Mouse (Mus musculus) erythroblast, embryonic 14.5 days (primary cell): ENCODE data around the gene Inhbc. TPM values are rescaled to one million over a fixed set of nuclear protein-coding genes. Genes with fewer than 3 reads are reported as not detected.

Experiments used
- H3K27me3 ChIP-seq: 2 replicates; pipeline ENCODE4 v1.6.1; 2012; ENCODE audit warnings: inconsistent platforms; ENCODE audit not compliant: control insufficient read depth
- H3K36me3 ChIP-seq: 2 replicates; pipeline ENCODE4 v1.6.1; 2012; ENCODE audit warnings: mild to moderate bottlenecking, inconsistent platforms; ENCODE audit not compliant: control insufficient read depth
- H3K4me1 ChIP-seq: 2 replicates; pipeline ENCODE4 v1.6.1; 2012; ENCODE audit warnings: inconsistent platforms; ENCODE audit not compliant: control insufficient read depth
- H3K4me3 ChIP-seq: replicated peaks from 2 replicates; pipeline ENCODE3; 2012; ENCODE audit warnings: moderate library complexity, mild to moderate bottlenecking, inconsistent platforms
- H3K9me3 ChIP-seq: 2 replicates; pipeline ENCODE4 v1.6.1; 2012; ENCODE audit warnings: low read length, inconsistent platforms, mixed read lengths; ENCODE audit not compliant: control insufficient read depth
- GATA1 ChIP-seq: IDR thresholded peaks from 2 replicates; pipeline ENCODE4 v1.6.1; 2012; ENCODE audit warnings: low read length, inconsistent platforms, mixed read lengths
- TAL1 ChIP-seq: IDR thresholded peaks from 3 replicates; pipeline ENCODE4 v1.6.1; 2012; ENCODE audit warnings: low read length, inconsistent platforms, mixed read lengths
- polyA plus RNA-seq: library from polyadenylated mRNA; stranded (reverse); fragments of >175 nt; gene quantifications from 2 replicates; pipeline ENCODE4 v1.2.3, GENCODE M21; 2012

Gene Inhbc
- polyA plus RNA-seq, 1 experiment, result not detected

DNA sequence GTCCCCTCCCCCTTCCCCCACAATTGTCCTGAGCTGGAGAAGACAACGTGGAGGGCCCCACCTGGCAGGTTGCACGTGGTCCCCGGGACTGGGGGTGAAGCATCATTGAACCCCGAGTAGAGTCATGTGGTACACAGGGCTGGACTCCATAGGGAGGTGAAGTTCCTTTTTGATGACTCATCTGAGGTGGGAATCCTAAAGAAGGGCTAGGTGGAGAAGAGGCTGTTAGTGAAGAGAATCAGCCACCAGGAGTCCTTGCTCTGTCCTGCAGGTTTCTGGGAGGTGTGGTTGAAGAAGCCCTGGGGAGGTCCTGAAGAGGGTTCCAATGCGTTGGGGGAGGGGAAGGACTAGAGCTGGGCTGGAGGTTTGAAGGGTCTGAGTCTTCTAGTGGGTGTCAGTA, 33.3 kb downstream of the Inhbc start:
- Histone ChIP-seq H3K36me3 (no peaks in the 10 kb centered on the region), H3K4me3 (no peak overlapping the region), H3K4me1 (peaks cover 17% of the 10 kb centered on the region), H3K27me3 (peaks cover 61% of the 10 kb centered on the region), H3K9me3 (peaks cover 7% of the 10 kb centered on the region; the same call in 1 of the 2 replicates)
- TF ChIP-seq TAL1 (no peak), GATA1 (no peak)

DNA sequence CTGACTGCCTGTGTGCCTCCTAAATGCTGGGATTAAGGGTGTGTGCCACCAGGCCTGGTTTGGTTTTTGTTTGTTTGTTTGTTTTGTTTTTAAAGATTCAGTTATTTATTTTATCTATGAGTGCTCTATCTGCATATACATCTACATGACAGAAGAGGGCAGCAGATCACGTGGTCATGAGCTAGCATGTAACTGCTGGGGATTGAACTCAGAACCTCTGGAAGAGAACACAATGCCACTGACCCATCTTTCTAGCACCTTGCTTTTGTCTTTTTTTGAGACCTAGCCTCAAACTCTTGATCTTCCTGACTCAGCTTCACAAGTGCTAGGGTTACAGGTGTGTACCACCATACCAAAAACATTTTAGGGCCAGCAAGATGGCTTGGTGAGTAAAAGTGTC, 35.0 kb downstream of the Inhbc start:
- H3K4me3 ChIP-seq, result no peak overlapping the region
- no peaks in the 10 kb centered on the region; the same call in 1 of the 2 replicates for H3K36me3 ChIP-seq
- H3K27me3 ChIP-seq, result peaks cover 48% of the 10 kb centered on the region
- TF ChIP-seq TAL1 (no peak), GATA1 (no peak)
- peaks cover 22% of the 10 kb centered on the region for H3K4me1 ChIP-seq
- H3K9me3 ChIP-seq, result peaks cover 6% of the 10 kb centered on the region; the same call in 1 of the 2 replicates

- Histone ChIP-seq H3K4me1 (peaks cover 17% of the 10 kb centered on the region), H3K9me3 (peaks cover 6% of the 10 kb centered on the region; the same call in 1 of the 2 replicates), H3K4me3 (no peak overlapping the region), H3K27me3 (peaks cover 32% of the 10 kb centered on the region), H3K36me3 (peaks cover 10% of the 10 kb centered on the region)
- TF ChIP-seq GATA1 (no peak), TAL1 (no peak)
These were observed 37.1 kb downstream of the Inhbc start for GRCm38 (mm10) chr10:127333152-127333551.

DNA sequence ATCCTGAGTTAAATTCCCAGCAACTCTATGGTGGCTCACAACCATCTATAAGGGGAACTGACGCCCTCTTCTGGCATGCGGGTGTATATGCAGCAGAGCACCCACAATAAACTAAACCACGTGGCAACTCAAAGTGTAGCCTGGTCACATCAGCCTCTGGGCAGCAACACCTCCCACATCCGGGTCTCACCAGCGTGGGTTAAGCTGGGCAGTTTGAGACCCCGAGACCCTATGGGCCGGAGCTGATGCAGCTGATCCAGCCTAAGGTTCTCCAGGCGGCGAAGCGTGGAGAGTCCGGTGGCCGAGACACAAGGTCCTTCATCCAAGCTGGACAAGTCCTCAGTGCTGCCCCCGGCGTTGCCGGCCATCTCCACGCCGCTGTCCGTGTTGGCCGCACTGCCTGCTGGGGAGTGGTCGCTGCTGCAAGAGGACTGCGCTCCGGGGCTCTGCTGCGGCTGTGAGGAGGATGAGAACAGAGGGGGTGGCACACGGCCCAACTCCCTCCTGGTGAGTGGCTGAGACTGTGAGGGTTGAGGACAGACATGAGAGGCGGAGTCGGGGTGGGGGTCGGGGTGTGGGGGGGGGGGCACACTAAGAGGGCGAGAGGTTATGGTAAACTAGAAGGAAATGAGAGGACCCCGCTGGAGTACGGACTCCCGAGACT, 37.9 kb downstream of the Inhbc start:
- no peak for TF ChIP-seq GATA1
- no peak for TF ChIP-seq TAL1
- Histone ChIP-seq H3K36me3 (peaks cover 10% of the 10 kb centered on the region), H3K4me1 (peaks cover 17% of the 10 kb centered on the region), H3K27me3 (peaks cover 31% of the 10 kb centered on the region), H3K9me3 (peaks cover 6% of the 10 kb centered on the region; the same call in 1 of the 2 replicates), H3K4me3 (no peak overlapping the region)

DNA sequence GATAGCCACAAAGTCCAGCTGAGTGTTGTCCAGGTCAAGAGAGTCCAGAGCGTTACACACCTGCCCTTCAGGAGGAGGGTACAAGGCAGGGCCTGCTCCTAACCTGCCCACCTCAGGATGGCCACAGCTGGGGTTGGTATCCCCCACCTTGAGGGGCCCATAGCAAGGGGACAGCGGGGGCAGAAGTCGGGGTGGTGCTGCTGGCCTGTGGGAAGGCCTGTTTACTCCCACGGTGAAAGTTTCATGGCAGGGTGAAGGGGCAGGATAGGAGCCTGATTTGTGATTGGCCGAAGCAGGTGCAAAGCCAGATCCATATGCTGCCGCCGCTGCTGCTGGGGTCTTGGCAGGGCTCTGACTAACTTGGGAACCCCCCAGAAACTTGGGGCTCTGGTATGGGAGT, 40.0 kb downstream of the Inhbc start:
- Histone ChIP-seq H3K4me1 (peaks cover 35% of the 10 kb centered on the region), H3K27me3 (peaks cover 43% of the 10 kb centered on the region), H3K9me3 (peaks cover 6% of the 10 kb centered on the region; the same call in 1 of the 2 replicates), H3K36me3 (peaks cover 10% of the 10 kb centered on the region), H3K4me3 (no peak overlapping the region)
- TF ChIP-seq GATA1 (no peak), TAL1 (no peak)

GRCm38 (mm10) chr10:127327461-127328145, 42.6 kb downstream of the Inhbc start:
- no peak for TF ChIP-seq TAL1
- no peak for TF ChIP-seq GATA1
- H3K4me3 ChIP-seq, result no peak overlapping the region
- H3K36me3 ChIP-seq, result peaks cover 10% of the 10 kb centered on the region
- peaks cover 6% of the 10 kb centered on the region; the same call in 1 of the 2 replicates for H3K9me3 ChIP-seq
- H3K27me3 ChIP-seq, result peaks cover 52% of the 10 kb centered on the region
- peaks cover 54% of the 10 kb centered on the region for H3K4me1 ChIP-seq

DNA sequence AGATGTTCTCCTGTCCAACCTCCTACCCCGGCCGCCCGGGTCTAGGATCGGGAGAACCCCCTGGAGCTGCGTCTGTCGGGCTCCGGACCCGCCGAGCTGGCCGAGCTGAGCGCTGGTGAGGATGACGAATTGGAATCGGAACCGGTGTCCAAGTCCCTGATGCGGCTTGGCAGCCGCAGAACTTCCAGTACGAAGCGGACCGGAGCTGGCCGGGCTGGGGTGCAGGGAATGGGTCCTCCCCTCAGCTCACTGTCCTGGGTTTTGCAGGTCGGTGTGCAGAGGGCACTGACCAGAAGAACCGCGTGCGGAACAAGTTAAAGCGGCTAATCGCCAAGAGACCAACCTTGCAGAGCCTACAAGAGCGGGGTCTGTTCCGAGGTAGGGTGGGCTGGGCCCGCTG, 43.4 kb downstream of the Inhbc start:
- peak overlapping the region; percentile 68 for H3K4me3 ChIP-seq
- TF ChIP-seq TAL1 (no peak), GATA1 (no peak)
- H3K4me1 ChIP-seq, result peaks cover 50% of the 10 kb centered on the region
- H3K27me3 ChIP-seq, result peaks cover 52% of the 10 kb centered on the region
- H3K9me3 ChIP-seq, result 0 out of 2 replicates have a peak, but pooled peaks cover 2% of the 10 kb centered on the region
- peaks cover 10% of the 10 kb centered on the region for H3K36me3 ChIP-seq

GRCm38 (mm10) chr10:127326017-127326801, 44.0 kb downstream of the Inhbc start:
- H3K9me3 ChIP-seq, result no peaks in the 10 kb centered on the region
- TF ChIP-seq TAL1 (no peak), GATA1 (no peak)
- H3K27me3 ChIP-seq, result peaks cover 48% of the 10 kb centered on the region
- peak overlapping the region; percentile 68 for H3K4me3 ChIP-seq
- peaks cover 10% of the 10 kb centered on the region for H3K36me3 ChIP-seq
- peaks cover 47% of the 10 kb centered on the region for H3K4me1 ChIP-seq
